Mouse (Mus musculus) hematopoietic multipotent progenitor cell, adult 10-12 weeks (in vitro differentiated cells): Measurements from ENCODE around the gene Klk1b24. TPM values are rescaled to one million over a fixed set of nuclear protein-coding genes. Genes with fewer than 3 reads are reported as not detected.

Experiments
- polyA plus RNA-seq: library from polyadenylated mRNA; stranded (reverse); fragments of >175 nt; gene quantifications from 2 replicates; pipeline ENCODE4 v1.2.3, GENCODE M21; 2012; ENCODE audit warnings: low replicate concordance

Klk1b24 gene
- polyA plus RNA-seq: not detected in 2 replicates

DNA sequence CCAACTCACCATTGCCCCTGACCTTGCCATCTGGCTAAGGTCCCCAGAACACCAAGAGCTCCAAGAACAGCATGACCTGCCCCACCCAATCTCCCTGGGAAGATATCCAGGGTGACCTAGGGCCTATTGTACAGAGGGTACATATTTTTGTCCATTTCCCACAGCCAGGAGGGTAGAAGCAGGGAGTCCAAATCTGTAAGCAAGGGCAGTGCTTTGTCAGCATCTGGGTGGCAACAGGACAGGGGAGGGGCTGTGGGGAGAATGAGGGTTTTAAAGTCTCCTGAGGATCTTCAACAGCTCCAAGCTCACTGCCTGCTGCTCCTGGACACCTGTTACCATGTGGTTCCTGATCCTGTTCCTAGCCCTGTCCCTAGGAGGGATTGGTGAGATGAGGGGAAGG lies at the start of gene Klk1b24:
Gene Klk1b24 (plus strand): TSS at position 301 of the 400 bp plus-strand sequence.

DNA sequence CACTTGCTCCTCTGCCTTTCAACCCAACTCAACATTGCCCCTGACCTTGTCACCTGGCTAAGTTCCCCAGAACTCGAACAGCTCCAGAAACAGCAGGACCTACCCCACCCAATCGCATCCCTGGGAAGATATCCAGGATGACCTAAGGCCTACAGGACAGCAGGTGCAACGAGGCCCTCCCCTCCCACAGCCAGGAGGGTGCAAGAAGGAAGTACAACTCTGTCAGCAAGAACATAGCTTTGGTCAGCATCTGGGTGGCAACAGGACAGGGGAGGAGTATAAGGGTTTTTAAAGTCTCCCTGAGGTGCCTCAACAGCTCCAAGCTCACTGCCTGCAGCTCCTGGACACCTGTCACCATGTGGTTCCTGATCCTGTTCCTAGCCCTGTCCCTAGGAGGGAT lies 9.9 kb downstream of the Klk1b24 start, which contains the start of gene Klk1b3:
Gene Klk1b3 (plus strand): TSS at position 301 of the 400 bp plus-strand sequence.

GRCm38 (mm10) chr7:44207135-44207534 lies 19.1 kb downstream of the Klk1b24 start, which contains the start of gene Klk1b4:
Gene Klk1b4, plus strand, starts transcription at chr7:44207435.

DNA sequence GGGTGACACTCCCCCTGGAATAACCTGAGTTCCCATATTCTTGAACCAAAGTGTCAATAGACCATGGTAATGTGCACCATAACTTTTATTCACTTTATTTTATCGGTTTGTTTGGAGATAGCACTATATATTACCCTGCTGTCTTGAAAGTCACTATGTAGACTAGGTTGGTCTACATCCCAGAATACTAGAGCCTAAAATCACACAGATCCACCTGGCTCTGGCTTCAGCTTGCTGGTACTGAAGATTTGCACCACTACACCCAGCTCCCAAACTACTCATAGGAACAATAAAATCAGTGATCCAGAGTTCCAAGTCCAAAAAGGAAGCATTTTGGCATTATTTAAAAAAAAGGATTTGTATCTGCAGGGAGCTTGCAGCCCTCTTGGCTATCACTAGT lies 27.6 kb downstream of the Klk1b24 start, which contains the start of gene Klk1b5:
Gene Klk1b5 (plus strand): TSS at position 301 of the 400 bp plus-strand sequence.

DNA sequence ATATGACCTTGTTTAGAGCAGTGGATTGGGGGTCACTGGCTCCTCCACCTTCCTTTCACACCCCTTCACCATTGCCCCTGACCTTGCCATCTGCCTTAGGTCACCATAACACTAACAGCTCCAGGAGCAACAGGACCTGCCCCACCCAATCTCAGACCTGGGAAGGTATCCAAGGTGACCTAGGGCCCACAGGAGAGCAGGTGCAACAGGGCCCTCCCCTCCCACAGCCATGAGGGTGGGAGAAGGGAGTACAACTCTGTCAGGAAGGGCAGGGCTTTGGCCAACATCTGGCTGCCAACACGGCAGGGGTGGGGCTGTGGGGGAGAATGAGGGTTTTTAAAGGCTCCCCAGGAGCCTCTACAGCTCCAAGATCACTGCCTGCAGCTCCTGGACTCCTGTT lies 37.0 kb downstream of the Klk1b24 start, which contains the start of gene Klk1:
Gene Klk1 (plus strand): TSS at position 285 of the 400 bp plus-strand sequence.

DNA sequence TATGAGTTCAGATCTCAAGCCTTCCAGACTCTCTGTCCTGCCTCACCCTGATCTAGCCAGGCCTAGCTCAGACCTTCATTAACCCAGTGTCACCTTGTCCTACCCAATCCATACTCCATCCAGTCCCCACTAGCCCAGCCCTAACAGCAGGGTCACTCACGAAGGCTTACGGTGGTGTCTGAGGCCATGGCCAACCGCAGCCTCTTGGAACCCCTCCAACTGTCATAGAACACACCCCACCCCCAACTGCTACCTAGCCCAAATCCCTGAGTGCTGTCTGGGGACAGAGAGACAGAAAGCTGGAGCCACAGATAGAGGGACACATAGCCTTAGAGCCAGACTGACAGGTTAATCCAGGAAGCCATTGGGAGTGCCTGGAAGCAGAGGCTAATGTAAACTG lies 47.9 kb downstream of the Klk1b24 start, which contains the start of gene Gm36864:
Gene Gm36864 (plus strand): TSS at position 269 of the 400 bp plus-strand sequence.

Other genes starting within 250 kb of the Klk1b24 start
- gene Klk1b8, start 237.6 kb upstream of the Klk1b24 start, polyA plus RNA-seq: not detected in 2 replicates
- gene Klk1b1, start 221.5 kb upstream of the Klk1b24 start, polyA plus RNA-seq: not detected in 2 replicates
- gene Klk1b9, start 212.2 kb upstream of the Klk1b24 start, polyA plus RNA-seq: not detected in 2 replicates
- not detected in 2 replicates for gene Klk1b11, start 192.4 kb upstream of the Klk1b24 start, polyA plus RNA-seq
- not detected in 2 replicates for gene Klk1b26, start 176.1 kb upstream of the Klk1b24 start, polyA plus RNA-seq
- gene Klk1b27, start 135.9 kb upstream of the Klk1b24 start, polyA plus RNA-seq: 3.6 and 5.5 TPM in 2 replicates
- not detected in 2 replicates for gene Klk1b21, start 85.9 kb upstream of the Klk1b24 start, polyA plus RNA-seq
- gene Klk1b22, start 75.6 kb upstream of the Klk1b24 start, polyA plus RNA-seq: not detected in 2 replicates
- not detected in 2 replicates for gene Klk1b16, start 51.5 kb upstream of the Klk1b24 start, polyA plus RNA-seq
- gene Klk1b3, start 10.0 kb downstream of the Klk1b24 start, polyA plus RNA-seq: not detected in 2 replicates
- gene Klk1b4, start 19.2 kb downstream of the Klk1b24 start, polyA plus RNA-seq: not detected in 2 replicates
- gene Klk1b5, start 27.7 kb downstream of the Klk1b24 start, polyA plus RNA-seq: not detected in 2 replicates
- gene Klk1, start 37.1 kb downstream of the Klk1b24 start, polyA plus RNA-seq: 16.7 and 28.0 TPM in 2 replicates
- gene Gm36864, start 47.9 kb downstream of the Klk1b24 start, polyA plus RNA-seq: not detected in 2 replicates
- 0.10 TPM in 1 of 2 replicates, not detected in the other for gene 1700028J19Rik, start 58.5 kb downstream of the Klk1b24 start, polyA plus RNA-seq
- 155 and 164 TPM in 2 replicates for gene 2410002F23Rik, start 58.5 kb downstream of the Klk1b24 start, polyA plus RNA-seq
- not detected in 2 replicates for gene Acp4, start 69.1 kb downstream of the Klk1b24 start, polyA plus RNA-seq
- gene Gm15517, start 73.2 kb downstream of the Klk1b24 start, polyA plus RNA-seq: not detected in 2 replicates
- 1.6 and 1.7 TPM in 2 replicates for gene Clec11a, start 118.7 kb downstream of the Klk1b24 start, polyA plus RNA-seq
- 36.0 and 52.3 TPM in 2 replicates for gene Shank1, start 122.0 kb downstream of the Klk1b24 start, polyA plus RNA-seq
- gene Syt3, start 195.9 kb downstream of the Klk1b24 start, polyA plus RNA-seq: 0.90 and 1.6 TPM in 2 replicates
- gene 1700008O03Rik, start 197.6 kb downstream of the Klk1b24 start, polyA plus RNA-seq: 0.36 and 0.40 TPM in 2 replicates
- not detected in 2 replicates for gene Lrrc4b, start 240.8 kb downstream of the Klk1b24 start, polyA plus RNA-seq